Mouse (Mus musculus): ENCODE results near the gene Arrb2. TPM values are rescaled to one million over a fixed set of nuclear protein-coding genes. Genes with fewer than 3 reads are reported as not detected.
"Not testable (repeated sequence)": the region's sequence is repeated elsewhere in the genome, so short reads cannot be mapped to it uniquely, and the experiment has no call there.

Gene Arrb2
- polyA plus RNA-seq, 1 experiment from 2014 or later, result 54.5 TPM

GRCm38 (mm10) chr11:70418199-70418598 is 14.2 kb upstream of the Arrb2 start:
- H3K4me1 ChIP-seq (ENCODE audit: control insufficient read depth, insufficient read depth, low read length), result no peaks in the 10 kb centered on the region
- H3K27ac ChIP-seq (ENCODE audit: low read depth, low read length), result no peak overlapping the region
- 75% methylated on average over 4 of the region's 4 CpGs for WGBS
- no peak for ATAC-seq (ENCODE audit: low read depth)
- H3K36me3 ChIP-seq (ENCODE audit: control insufficient read depth, insufficient read depth, low read length), result no peaks in the 10 kb centered on the region
- no peak overlapping the region for H3K4me2 ChIP-seq (ENCODE audit: low read depth, low read length)
- H3K27me3 ChIP-seq (ENCODE audit: control insufficient read depth, insufficient read depth, low read length), result no peaks in the 10 kb centered on the region
- no peak overlapping the region for H3K9ac ChIP-seq (replicated peaks; ENCODE audit: low read depth, low read length)
- H3K9me3 ChIP-seq (ENCODE audit: control insufficient read depth, low read length), result no peaks in the 10 kb centered on the region
- no peak overlapping the region for H3K4me3 ChIP-seq (ENCODE audit: low read depth, low read length)

DNA sequence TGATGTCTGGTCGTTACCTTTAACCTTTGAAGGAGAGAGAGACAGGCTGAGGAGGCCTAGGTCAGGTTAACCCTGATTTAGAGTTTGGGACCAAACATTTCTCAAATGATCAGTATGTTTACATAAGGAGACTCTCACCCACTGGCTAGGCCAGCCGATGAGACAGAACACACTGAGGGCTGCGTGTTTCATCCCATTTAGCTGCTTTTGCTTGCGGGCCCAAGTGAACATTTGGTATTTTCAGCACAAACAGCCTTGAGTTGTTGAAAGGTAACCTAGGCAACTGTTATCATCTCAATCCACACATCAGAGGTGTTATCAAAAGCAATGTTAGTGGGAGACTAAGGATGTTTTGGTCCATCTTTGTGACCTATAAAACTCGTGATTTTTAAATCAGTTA is 12.9 kb upstream of the Arrb2 start:
- Histone ChIP-seq H3K27me3 (ENCODE audit: control insufficient read depth, insufficient read depth, low read length) (no peaks in the 10 kb centered on the region), H3K4me1 (ENCODE audit: control insufficient read depth, insufficient read depth, low read length) (no peaks in the 10 kb centered on the region), H3K9me3 (ENCODE audit: control insufficient read depth, low read length) (no peaks in the 10 kb centered on the region), H3K9ac (replicated peaks; ENCODE audit: low read depth, low read length) (no peak overlapping the region), H3K4me2 (ENCODE audit: low read depth, low read length) (no peak overlapping the region), H3K27ac (ENCODE audit: low read depth, low read length) (no peak overlapping the region), H3K4me3 (ENCODE audit: low read depth, low read length) (no peak overlapping the region), H3K36me3 (ENCODE audit: control insufficient read depth, insufficient read depth, low read length) (no peaks in the 10 kb centered on the region)
- WGBS, result 76% methylated on average over 5 of the region's 5 CpGs
- ATAC-seq (ENCODE audit: low read depth), result no peak

DNA sequence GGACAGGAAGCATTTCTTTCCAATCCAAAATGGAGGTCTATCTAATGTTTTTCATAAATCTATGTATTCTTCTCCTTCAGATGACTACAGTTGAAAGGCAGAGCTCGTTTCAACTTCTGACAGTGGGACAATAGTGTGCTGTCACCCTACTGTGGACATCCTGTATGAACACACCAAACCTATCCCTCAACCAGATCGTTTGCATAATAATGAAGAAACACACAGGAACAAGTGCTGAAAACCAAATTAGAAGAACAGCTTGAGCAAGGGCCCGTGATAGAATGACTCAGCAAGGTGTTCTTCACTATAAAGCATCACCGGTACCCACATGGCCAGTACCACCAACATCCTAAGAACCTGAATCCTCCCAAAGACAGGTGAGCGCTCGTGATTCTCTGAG is 5.8 kb upstream of the Arrb2 start:
- H3K9me3 ChIP-seq (ENCODE audit: control insufficient read depth, low read length); H3K9ac ChIP-seq (replicated peaks; ENCODE audit: low read depth, low read length); H3K27ac ChIP-seq (ENCODE audit: low read depth, low read length); H3K4me1 ChIP-seq (ENCODE audit: control insufficient read depth, insufficient read depth, low read length); H3K4me2 ChIP-seq (ENCODE audit: low read depth, low read length); H3K4me3 ChIP-seq (ENCODE audit: low read depth, low read length); H3K27me3 ChIP-seq (ENCODE audit: control insufficient read depth, insufficient read depth, low read length); ATAC-seq (ENCODE audit: low read depth); H3K36me3 ChIP-seq (ENCODE audit: control insufficient read depth, insufficient read depth, low read length): not testable (repeated sequence)
- WGBS, result 74% methylated on average over 6 of the region's 6 CpGs

- Histone ChIP-seq H3K27ac (ENCODE audit: low read depth, low read length) (peak overlapping the region; percentile 90), H3K4me2 (ENCODE audit: low read depth, low read length) (peak overlapping the region; percentile 84; the same call in 1 of the 2 replicates), H3K27me3 (ENCODE audit: control insufficient read depth, insufficient read depth, low read length) (no peaks in the 10 kb centered on the region), H3K9ac (replicated peaks; ENCODE audit: low read depth, low read length) (peak overlapping the region; percentile 8; the same call in 1 of the 2 replicates), H3K4me3 (ENCODE audit: low read depth, low read length) (peak overlapping the region; percentile 83), H3K9me3 (ENCODE audit: control insufficient read depth, low read length) (no peaks in the 10 kb centered on the region), H3K36me3 (ENCODE audit: control insufficient read depth, insufficient read depth, low read length) (peaks cover 2% of the 10 kb centered on the region; the same call in 1 of the 2 replicates), H3K4me1 (ENCODE audit: control insufficient read depth, insufficient read depth, low read length) (peaks cover 17% of the 10 kb centered on the region)
- ATAC-seq (ENCODE audit: low read depth), result no peak
- 27% methylated on average over 5 of the region's 5 CpGs for WGBS
Observed at GRCm38 (mm10) chr11:70431574-70431973, 861 bp upstream of the Arrb2 start.

DNA sequence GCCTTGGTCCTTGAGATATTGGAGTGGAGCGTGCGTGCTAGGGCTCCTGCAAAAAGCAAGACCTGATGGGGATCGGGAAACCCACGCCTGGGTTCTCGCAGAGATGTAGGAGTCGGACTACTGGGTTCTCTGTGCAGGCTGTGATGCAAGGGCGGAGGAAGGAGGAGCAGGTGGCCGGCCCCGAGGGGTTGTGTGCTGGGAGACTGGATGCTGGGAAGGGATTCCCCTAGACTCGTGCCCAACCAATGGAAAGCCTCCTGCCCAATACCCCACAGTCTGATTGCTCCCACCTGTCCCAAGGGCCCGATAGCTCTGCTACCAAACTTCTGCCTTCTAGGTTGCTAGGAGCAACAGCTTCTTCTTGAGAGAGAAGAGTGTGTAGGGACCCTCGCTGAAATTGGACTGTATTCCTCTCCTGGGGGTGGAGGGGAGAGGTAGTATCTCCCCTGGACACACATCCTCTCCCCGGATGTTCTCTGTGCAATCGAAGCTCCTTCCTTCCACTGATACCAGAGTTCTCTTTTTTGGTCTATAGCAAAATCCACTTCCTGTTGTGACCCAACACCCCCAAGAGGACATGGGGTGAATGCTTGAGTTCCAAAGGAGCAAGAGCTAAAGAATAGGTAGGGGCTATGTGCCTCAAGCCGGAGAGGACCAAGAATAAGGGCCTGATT is 597 bp downstream of the Arrb2 start:
- H3K4me2 ChIP-seq (ENCODE audit: low read depth, low read length), result peak overlapping the region; percentile 84
- peak overlapping the region; percentile 90 for H3K27ac ChIP-seq (ENCODE audit: low read depth, low read length)
- no peaks in the 10 kb centered on the region for H3K9me3 ChIP-seq (ENCODE audit: control insufficient read depth, low read length)
- peaks cover 17% of the 10 kb centered on the region for H3K4me1 ChIP-seq (ENCODE audit: control insufficient read depth, insufficient read depth, low read length)
- H3K27me3 ChIP-seq (ENCODE audit: control insufficient read depth, insufficient read depth, low read length), result no peaks in the 10 kb centered on the region
- peak; percentile 63 for ATAC-seq (ENCODE audit: low read depth)
- H3K4me3 ChIP-seq (ENCODE audit: low read depth, low read length), result peak overlapping the region; percentile 83
- H3K36me3 ChIP-seq (ENCODE audit: control insufficient read depth, insufficient read depth, low read length), result peaks cover 14% of the 10 kb centered on the region
- H3K9ac ChIP-seq (replicated peaks; ENCODE audit: low read depth, low read length), result peak overlapping the region; percentile 90
- 8% methylated on average over 15 of the region's 15 CpGs for WGBS

GRCm38 (mm10) chr11:70433569-70433943 is 1.1 kb downstream of the Arrb2 start:
- H3K4me2 ChIP-seq (ENCODE audit: low read depth, low read length), result peak overlapping the region; percentile 84
- H3K27me3 ChIP-seq (ENCODE audit: control insufficient read depth, insufficient read depth, low read length), result no peaks in the 10 kb centered on the region
- ATAC-seq (ENCODE audit: low read depth), result no peak
- H3K4me1 ChIP-seq (ENCODE audit: control insufficient read depth, insufficient read depth, low read length), result peaks cover 17% of the 10 kb centered on the region
- peak overlapping the region; percentile 83 for H3K4me3 ChIP-seq (ENCODE audit: low read depth, low read length)
- no peak overlapping the region for H3K27ac ChIP-seq (ENCODE audit: low read depth, low read length)
- peaks cover 20% of the 10 kb centered on the region for H3K36me3 ChIP-seq (ENCODE audit: control insufficient read depth, insufficient read depth, low read length)
- peak overlapping the region; percentile 90 for H3K9ac ChIP-seq (replicated peaks; ENCODE audit: low read depth, low read length)
- H3K9me3 ChIP-seq (ENCODE audit: control insufficient read depth, low read length), result no peaks in the 10 kb centered on the region
- 45% methylated on average over 1 of the region's 1 CpGs for WGBS

DNA sequence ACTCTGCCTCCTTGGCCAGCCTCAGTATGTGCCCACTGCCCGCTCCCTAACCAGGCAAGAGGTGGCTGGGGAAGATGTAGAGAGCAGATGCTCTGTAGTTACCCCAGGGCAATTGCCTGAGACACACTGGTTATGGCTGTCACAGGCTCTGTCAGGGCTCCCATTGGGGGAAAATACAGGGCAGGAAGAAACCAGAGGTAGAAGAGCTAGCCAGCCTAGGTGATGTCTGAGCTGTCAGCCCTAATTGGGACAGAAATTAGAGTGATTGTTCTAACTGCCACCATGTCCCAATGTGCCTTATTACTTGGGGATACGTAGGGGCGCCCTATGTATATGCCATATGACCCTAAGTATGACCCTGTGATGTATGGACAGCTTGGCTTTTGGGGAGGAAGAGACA is 1.5 kb downstream of the Arrb2 start:
- Histone ChIP-seq H3K4me3 (ENCODE audit: low read depth, low read length) (peak overlapping the region; percentile 83; the same call in 1 of the 2 replicates), H3K27me3 (ENCODE audit: control insufficient read depth, insufficient read depth, low read length) (no peaks in the 10 kb centered on the region), H3K27ac (ENCODE audit: low read depth, low read length) (no peak overlapping the region), H3K9ac (replicated peaks; ENCODE audit: low read depth, low read length) (no peak overlapping the region), H3K36me3 (ENCODE audit: control insufficient read depth, insufficient read depth, low read length) (peaks cover 24% of the 10 kb centered on the region), H3K4me2 (ENCODE audit: low read depth, low read length) (peak overlapping the region; percentile 84; the same call in 1 of the 2 replicates), H3K4me1 (ENCODE audit: control insufficient read depth, insufficient read depth, low read length) (peaks cover 17% of the 10 kb centered on the region), H3K9me3 (ENCODE audit: control insufficient read depth, low read length) (no peaks in the 10 kb centered on the region)
- no peak for ATAC-seq (ENCODE audit: low read depth)
- 90% methylated on average over 3 of the region's 3 CpGs for WGBS

GRCm38 (mm10) chr11:70435476-70435875 is 3.0 kb downstream of the Arrb2 start:
- Histone ChIP-seq H3K9me3 (ENCODE audit: control insufficient read depth, low read length) (no peaks in the 10 kb centered on the region), H3K9ac (replicated peaks; ENCODE audit: low read depth, low read length) (no peak overlapping the region)
- 82% methylated on average over 5 of the region's 5 CpGs for WGBS

DNA sequence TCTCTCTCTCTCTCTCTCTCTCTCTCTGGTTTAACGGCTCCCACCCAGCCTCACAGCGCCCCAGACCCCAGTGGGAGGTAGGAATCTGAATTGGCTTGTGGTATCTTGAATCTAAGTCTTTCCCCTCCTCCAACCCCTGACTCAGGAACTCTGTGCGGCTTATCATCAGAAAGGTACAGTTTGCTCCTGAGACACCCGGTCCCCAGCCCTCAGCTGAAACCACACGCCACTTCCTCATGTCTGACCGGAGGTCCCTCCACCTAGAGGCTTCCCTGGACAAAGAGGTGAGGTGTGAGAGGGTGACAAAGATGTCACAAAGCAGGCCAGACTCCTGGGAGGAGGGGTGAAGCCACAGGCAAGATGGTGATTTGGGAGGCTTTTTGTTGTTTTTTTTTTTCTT is 5.0 kb downstream of the Arrb2 start:
- Histone ChIP-seq H3K9me3 (ENCODE audit: control insufficient read depth, low read length) (no peaks in the 10 kb centered on the region), H3K4me2 (ENCODE audit: low read depth, low read length) (no peak overlapping the region), H3K4me1 (ENCODE audit: control insufficient read depth, insufficient read depth, low read length) (peaks cover 17% of the 10 kb centered on the region), H3K27ac (ENCODE audit: low read depth, low read length) (no peak overlapping the region), H3K4me3 (ENCODE audit: low read depth, low read length) (no peak overlapping the region), H3K27me3 (ENCODE audit: control insufficient read depth, insufficient read depth, low read length) (no peaks in the 10 kb centered on the region), H3K36me3 (ENCODE audit: control insufficient read depth, insufficient read depth, low read length) (peaks cover 41% of the 10 kb centered on the region), H3K9ac (replicated peaks; ENCODE audit: low read depth, low read length) (no peak overlapping the region)
- no peak for ATAC-seq (ENCODE audit: low read depth)
- 84% methylated on average over 6 of the region's 6 CpGs for WGBS

More at GRCm38 (mm10) chr11:70435476-70435875, 3.0 kb downstream of the Arrb2 start:
- H3K27me3 ChIP-seq (ENCODE audit: control insufficient read depth, insufficient read depth, low read length), result no peaks in the 10 kb centered on the region
- no peak for ATAC-seq (ENCODE audit: low read depth)
- no peak overlapping the region for H3K4me2 ChIP-seq (ENCODE audit: low read depth, low read length)
- peaks cover 17% of the 10 kb centered on the region for H3K4me1 ChIP-seq (ENCODE audit: control insufficient read depth, insufficient read depth, low read length)
- H3K27ac ChIP-seq (ENCODE audit: low read depth, low read length), result no peak overlapping the region
- H3K4me3 ChIP-seq (ENCODE audit: low read depth, low read length), result no peak overlapping the region
- H3K36me3 ChIP-seq (ENCODE audit: control insufficient read depth, insufficient read depth, low read length), result peaks cover 38% of the 10 kb centered on the region
